Mouse (Mus musculus) megakaryocyte, embryonic 14.5 days (primary cell): ENCODE results near the gene Adamts7. TPM values are rescaled to one million over a fixed set of nuclear protein-coding genes. Genes with fewer than 3 reads are reported as not detected.
A peak's percentile ranks its signal among the peaks of the same experiment; 100 is the strongest.

Experiments used
- H3K27me3 ChIP-seq: replicated peaks from 2 replicates; pipeline ENCODE3; 2012; ENCODE audit warnings: inconsistent platforms
- H3K36me3 ChIP-seq: replicated peaks from 2 replicates; pipeline ENCODE3; 2012; ENCODE audit warnings: low read length, inconsistent platforms, mixed read lengths
- H3K4me1 ChIP-seq: 2 replicates; pipeline ENCODE4 v1.6.1; 2012; ENCODE audit warnings: inconsistent platforms
- H3K4me3 ChIP-seq: replicated peaks from 2 replicates; pipeline ENCODE3; 2012; ENCODE audit warnings: moderate library complexity, mild to moderate bottlenecking, inconsistent platforms
- H3K9me3 ChIP-seq: 2 replicates; pipeline ENCODE4 v1.6.1; 2012; ENCODE audit warnings: inconsistent platforms
- FLI1 ChIP-seq: IDR thresholded peaks from 2 replicates; pipeline ENCODE4 v1.6.1; 2012; ENCODE audit warnings: low read length, inconsistent platforms, mixed read lengths
- GATA1 ChIP-seq: IDR thresholded peaks from 3 replicates; pipeline ENCODE4 v1.6.1; 2012; ENCODE audit warnings: mixed read lengths, low read length, inconsistent platforms, borderline replicate concordance
- polyA plus RNA-seq: library from polyadenylated mRNA; stranded (reverse); fragments of >175 nt; gene quantifications from 2 replicates; pipeline ENCODE4 v1.2.3, GENCODE M21; 2012; ENCODE audit warnings: low replicate concordance; ENCODE audit not compliant: insufficient read depth

The Adamts7 gene
- polyA plus RNA-seq, 1 experiment, result 0.03 TPM

DNA sequence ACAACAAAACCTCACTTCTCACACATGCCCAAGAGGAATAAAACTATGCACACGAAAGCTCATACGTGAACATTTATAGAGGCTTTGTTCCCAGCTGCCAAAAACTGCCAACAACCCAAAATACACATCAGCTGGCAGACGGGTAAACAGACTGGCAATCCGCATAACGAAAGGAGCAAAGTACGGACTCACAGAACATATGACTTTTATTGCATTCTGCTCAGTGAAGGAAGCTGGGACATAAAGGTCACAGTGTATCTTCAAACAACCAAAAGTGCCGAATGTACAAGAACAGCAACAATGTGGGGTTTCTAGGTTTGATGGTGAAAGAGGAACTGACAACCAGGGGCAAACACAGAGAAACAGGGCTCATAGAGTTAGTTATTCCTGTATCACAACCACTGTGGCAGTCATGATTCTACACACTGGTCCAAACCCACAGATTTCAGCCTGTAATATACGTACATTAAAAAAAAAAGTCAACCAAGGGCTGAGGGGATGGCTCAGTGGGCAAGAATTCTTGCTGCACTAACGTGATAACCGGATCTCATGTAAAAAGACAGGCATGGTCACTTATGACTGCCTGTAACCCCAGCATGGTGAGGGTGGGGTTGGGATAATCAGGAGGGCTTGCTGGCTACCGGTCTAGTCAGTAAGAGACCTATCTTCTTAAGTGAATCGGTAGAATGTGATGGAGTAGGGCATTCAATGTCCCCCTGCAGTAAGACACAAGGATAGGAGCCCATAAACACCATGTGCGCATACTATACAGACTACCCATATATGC, 88.3 kb downstream of the Adamts7 start:
- peak overlapping the region; percentile 38 for H3K4me3 ChIP-seq
- H3K4me1 ChIP-seq, result peaks cover 92% of the 10 kb centered on the region

DNA sequence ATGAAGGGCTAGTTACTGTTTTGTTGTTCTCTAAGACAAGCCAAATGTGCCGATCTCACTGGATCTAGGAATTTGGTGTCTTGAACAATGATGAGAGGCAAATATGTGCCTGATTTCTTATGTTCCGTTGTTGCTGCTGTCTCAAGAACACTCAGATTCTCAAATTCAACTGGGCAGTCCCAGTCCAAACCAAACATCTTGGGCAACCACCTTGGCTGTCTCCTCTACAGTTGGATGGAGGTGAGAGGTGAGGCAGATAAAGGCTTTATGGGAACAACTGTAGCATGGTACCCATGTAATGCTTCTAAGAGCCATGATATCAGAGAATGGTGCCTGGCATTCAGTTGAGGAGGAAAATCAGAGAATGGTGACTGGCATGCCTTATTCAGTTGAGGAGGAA, 90.3 kb downstream of the Adamts7 start:
- Histone ChIP-seq H3K36me3 (peaks cover 40% of the 10 kb centered on the region), H3K4me1 (peaks cover 92% of the 10 kb centered on the region), H3K4me3 (no peak overlapping the region), H3K27me3 (no peaks in the 10 kb centered on the region), H3K9me3 (no peaks in the 10 kb centered on the region)
- TF ChIP-seq FLI1 (no peak), GATA1 (no peak)

More for the DNA sequence above, 88.3 kb downstream of the Adamts7 start:
- TF ChIP-seq FLI1 (no peak), GATA1 (no peak)
- H3K36me3 ChIP-seq, result peaks cover 57% of the 10 kb centered on the region
- H3K27me3 ChIP-seq, result no peaks in the 10 kb centered on the region
- no peaks in the 10 kb centered on the region for H3K9me3 ChIP-seq

DNA sequence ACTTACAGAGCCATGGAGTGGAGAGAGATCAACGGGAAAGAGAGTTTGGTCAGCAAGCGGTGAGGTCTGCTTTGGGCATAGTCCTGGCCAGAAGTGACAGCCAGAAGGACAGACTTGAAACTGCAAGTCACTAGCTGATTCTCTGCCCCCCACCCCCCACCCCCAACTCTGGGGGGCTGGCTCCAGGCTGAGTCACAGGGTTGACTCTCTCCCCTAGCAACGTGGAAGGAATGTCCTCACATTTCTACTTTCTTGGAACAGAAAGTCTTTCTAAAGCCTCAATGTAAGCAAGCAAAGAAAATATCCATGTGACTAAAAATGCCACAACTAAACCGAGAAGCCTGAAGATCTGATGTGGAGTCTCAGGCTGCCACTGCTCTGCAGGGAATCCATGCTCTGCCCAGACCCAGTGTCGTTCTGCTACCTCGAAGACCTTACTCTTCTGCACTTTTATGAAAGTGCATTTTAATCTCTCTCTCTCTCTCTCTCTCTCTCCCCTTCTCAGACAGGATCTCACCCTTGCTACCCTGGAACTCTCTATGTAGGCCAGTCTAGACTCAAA, 93.1 kb downstream of the Adamts7 start:
- H3K27me3 ChIP-seq, result no peaks in the 10 kb centered on the region
- peak overlapping the region; percentile 84 for H3K4me3 ChIP-seq
- TF ChIP-seq GATA1 (no peak), FLI1 (no peak)
- peaks cover 35% of the 10 kb centered on the region for H3K36me3 ChIP-seq
- H3K9me3 ChIP-seq, result no peaks in the 10 kb centered on the region
- peaks cover 92% of the 10 kb centered on the region for H3K4me1 ChIP-seq

DNA sequence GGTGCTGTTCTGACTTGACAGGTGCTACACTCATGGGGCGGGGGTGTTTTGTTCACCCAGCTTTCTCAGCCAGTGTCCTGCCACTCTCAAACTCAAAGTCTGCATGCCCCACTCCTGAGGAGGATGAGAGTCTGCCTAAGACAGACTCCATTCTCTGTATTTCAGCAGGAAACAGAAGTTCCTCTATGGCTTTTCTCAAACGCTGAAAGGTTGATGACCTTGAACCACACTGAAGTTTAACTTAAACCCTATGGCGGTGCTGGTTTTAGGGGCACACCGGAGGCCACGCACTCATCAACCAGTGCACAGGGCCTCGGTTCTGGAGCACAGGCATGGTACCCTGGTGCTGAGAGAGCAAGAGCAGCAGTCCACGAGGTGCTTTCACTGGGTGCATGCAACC, 94.4 kb downstream of the Adamts7 start:
- no peak for TF ChIP-seq GATA1
- TF ChIP-seq FLI1, result no peak
- Histone ChIP-seq H3K4me3 (peak overlapping the region; percentile 72), H3K4me1 (peaks cover 92% of the 10 kb centered on the region), H3K27me3 (no peaks in the 10 kb centered on the region), H3K9me3 (no peaks in the 10 kb centered on the region), H3K36me3 (peaks cover 34% of the 10 kb centered on the region)

Other genes with a start within 250 kb of the Adamts7 start
- 28.9 TPM in 1 of 2 replicates, not detected in the other for gene Ctsh, start 108.9 kb upstream of the Adamts7 start, polyA plus RNA-seq
- gene Morf4l1, start 48.3 kb upstream of the Adamts7 start, polyA plus RNA-seq, result 32.1 and 75.8 TPM in 2 replicates
- 0.63 and 4.0 TPM in 2 replicates for gene Tbc1d2b, start 107.7 kb downstream of the Adamts7 start, polyA plus RNA-seq